Mouse (Mus musculus) bone marrow macrophage, adult 2 months (primary cell): Measurements from ENCODE around the gene Glipr2.

Experiments used
- CTCF ChIP-seq: IDR thresholded peaks from 2 replicates; pipeline ENCODE4 v1.5.1; 2012; ENCODE audit warnings: low read depth, mild to moderate bottlenecking, low read length, moderate library complexity
- POLR2A ChIP-seq: IDR thresholded peaks from 2 replicates; pipeline ENCODE4 v1.6.1; 2012; ENCODE audit warnings: mild to moderate bottlenecking, low read depth, low read length, borderline replicate concordance

DNA sequence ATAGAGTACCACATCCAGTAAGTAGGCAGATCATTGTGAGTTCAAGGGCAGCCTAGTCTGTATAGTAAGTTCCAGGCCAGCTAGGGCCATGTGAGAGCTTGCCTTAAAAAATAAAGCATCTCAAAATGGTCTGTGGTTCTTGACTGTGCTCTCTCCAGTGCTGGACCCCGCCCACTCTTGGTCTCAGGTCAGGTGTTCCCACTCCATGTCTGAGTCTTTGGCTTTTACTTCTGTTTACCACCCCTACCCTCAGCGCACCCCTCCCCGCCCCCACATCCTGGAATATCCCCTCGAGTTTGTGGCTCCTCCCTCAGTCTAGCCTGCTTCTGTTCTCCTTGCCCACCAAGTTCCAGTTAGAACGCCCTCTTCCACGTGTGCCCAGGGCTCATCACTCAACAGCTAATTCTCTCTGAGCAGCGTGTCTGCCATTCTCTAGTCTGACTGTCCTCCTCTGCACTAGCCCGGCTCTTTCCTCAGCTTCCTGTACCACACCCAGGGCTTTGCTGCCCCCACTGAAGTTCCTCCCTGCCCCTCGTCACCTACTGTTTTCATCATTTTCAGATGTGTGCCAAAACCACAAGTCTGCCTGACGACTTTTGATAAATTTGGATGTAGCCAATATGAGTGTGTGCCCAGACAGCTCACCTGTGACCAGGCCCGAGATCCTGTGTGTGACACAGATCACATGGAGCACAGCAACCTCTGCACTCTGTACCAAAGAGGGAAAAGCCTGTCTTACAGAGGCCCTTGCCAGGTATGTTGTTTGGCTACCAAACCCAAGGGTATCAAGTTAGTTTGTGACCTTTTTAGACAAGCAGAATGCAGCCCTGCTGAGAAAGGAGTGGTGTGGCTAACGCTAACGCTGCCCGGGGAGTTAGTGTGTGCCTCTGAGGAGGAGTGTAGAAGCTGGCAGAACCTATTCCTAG lies 20.2 kb upstream of the Glipr2 start:
- TF ChIP-seq CTCF = no peak
- TF ChIP-seq POLR2A = no peak
